Mouse (Mus musculus) forebrain, embryonic 12.5 days (tissue): ENCODE results near the gene Phf13. TPM values are rescaled to one million over a fixed set of nuclear protein-coding genes. Genes with fewer than 3 reads are reported as not detected.
A peak's percentile ranks its signal among the peaks of the same experiment; 100 is the strongest.

Experiments
- ATAC-seq: fragments of 200-750 bp; cut with Nextera tagmentation; 2 replicates; pipeline ENCODE4 v1.8.0; 2017; ENCODE audit warnings: moderate TSS enrichment; ENCODE audit not compliant: low FRiP score
- H3K27ac ChIP-seq: fragments of 300-500 bp; sonication (generic); 2 replicates; pipeline ENCODE4 v1.5.1; 2016; ENCODE audit warnings: mild to moderate bottlenecking
- H3K27me3 ChIP-seq: fragments of 300-500 bp; sonication (generic); 2 replicates; pipeline ENCODE4 v1.6.1; 2016; ENCODE audit warnings: mild to moderate bottlenecking
- H3K36me3 ChIP-seq: fragments of 300-500 bp; sonication (generic); replicated peaks from 2 replicates; pipeline ENCODE4 v1.6.1; 2016; ENCODE audit warnings: mild to moderate bottlenecking
- H3K4me1 ChIP-seq: fragments of 300-500 bp; sonication (generic); 2 replicates; pipeline ENCODE4 v1.6.1; 2016
- H3K4me2 ChIP-seq: fragments of 300-500 bp; sonication (generic); 2 replicates; pipeline ENCODE4 v1.6.1; 2016; ENCODE audit warnings: mild to moderate bottlenecking, moderate library complexity
- H3K4me3 ChIP-seq: fragments of 300-500 bp; sonication (generic); replicated peaks from 2 replicates; pipeline ENCODE4 v1.5.1; 2016; ENCODE audit warnings: mild to moderate bottlenecking
- H3K9ac ChIP-seq: fragments of 300-500 bp; sonication (generic); 2 replicates; pipeline ENCODE4 v1.6.1; 2016; ENCODE audit warnings: mild to moderate bottlenecking
- H3K9me3 ChIP-seq: fragments of 300-500 bp; sonication (generic); 2 replicates; pipeline ENCODE4 v1.6.1; 2016
- WGBS: fragments of 180-500 bp; shearing (Covaris S2); methylation state at CpG from one replicate; pipeline ENCODE4 v1.1.7; 2016; 5-methylcytosine and 5-hydroxymethylcytosine counted together
- polyA plus RNA-seq: library from polyadenylated mRNA; unstranded; fragments of >200 nt; fragmentation: Nextera tagmentation; extraction: Ambion mirVana; gene quantifications from 2 replicates; pipeline ENCODE4 v1.2.1, GENCODE M21; 2016

Phf13 gene
- polyA plus RNA-seq, 1 experiment from 2014 or later = 27.4 TPM

- no peak for ATAC-seq
- H3K9ac ChIP-seq = no peak overlapping the region
- H3K27me3 ChIP-seq = no peaks in the 10 kb centered on the region
- 31% methylated on average over 9 of the region's 9 CpGs for WGBS
- peaks cover 43% of the 10 kb centered on the region for H3K36me3 ChIP-seq
- H3K27ac ChIP-seq = peak overlapping the region; percentile 8; the same call in 1 of the 2 replicates
- H3K4me2 ChIP-seq = no peak overlapping the region
- no peaks in the 10 kb centered on the region for H3K9me3 ChIP-seq
- no peak overlapping the region for H3K4me3 ChIP-seq
- H3K4me1 ChIP-seq = peaks cover 38% of the 10 kb centered on the region
Observed at GRCm38 (mm10) chr4:151983560-151983959, 12.5 kb downstream of the Phf13 start.

GRCm38 (mm10) chr4:151983043-151983442 lies 13.0 kb downstream of the Phf13 start:
- no peaks in the 10 kb centered on the region for H3K27me3 ChIP-seq
- H3K4me1 ChIP-seq = peaks cover 35% of the 10 kb centered on the region
- H3K4me2 ChIP-seq = no peak overlapping the region
- H3K4me3 ChIP-seq = no peak overlapping the region
- no peak overlapping the region for H3K9ac ChIP-seq
- WGBS = 60% methylated on average over 17 of the region's 17 CpGs
- peaks cover 46% of the 10 kb centered on the region for H3K36me3 ChIP-seq
- no peaks in the 10 kb centered on the region for H3K9me3 ChIP-seq
- peak overlapping the region; percentile 8; the same call in 1 of the 2 replicates for H3K27ac ChIP-seq
- ATAC-seq = no peak

- H3K4me1 ChIP-seq = peaks cover 21% of the 10 kb centered on the region
- 13% methylated on average over 5 of the region's 5 CpGs for WGBS
- H3K36me3 ChIP-seq = peaks cover 57% of the 10 kb centered on the region
- no peaks in the 10 kb centered on the region for H3K9me3 ChIP-seq
- H3K4me2 ChIP-seq = no peak overlapping the region
- no peak overlapping the region for H3K27ac ChIP-seq
- H3K9ac ChIP-seq = no peak overlapping the region
- peak; percentile 62 for ATAC-seq
- no peaks in the 10 kb centered on the region for H3K27me3 ChIP-seq
- no peak overlapping the region for H3K4me3 ChIP-seq
Observed at GRCm38 (mm10) chr4:151981363-151981762, 14.7 kb downstream of the Phf13 start.

GRCm38 (mm10) chr4:151980699-151981098 lies 15.4 kb downstream of the Phf13 start:
- peaks cover 15% of the 10 kb centered on the region for H3K4me1 ChIP-seq
- H3K4me2 ChIP-seq = no peak overlapping the region
- ATAC-seq = no peak
- H3K27me3 ChIP-seq = no peaks in the 10 kb centered on the region
- H3K9ac ChIP-seq = no peak overlapping the region
- WGBS = 78% methylated on average over 8 of the region's 8 CpGs
- no peak overlapping the region for H3K4me3 ChIP-seq
- H3K36me3 ChIP-seq = peaks cover 60% of the 10 kb centered on the region
- H3K9me3 ChIP-seq = no peaks in the 10 kb centered on the region
- no peak overlapping the region for H3K27ac ChIP-seq

GRCm38 (mm10) chr4:151977748-151978147 lies 18.3 kb downstream of the Phf13 start:
- peak; percentile 9; the same call in 1 of the 2 replicates for ATAC-seq
- H3K9ac ChIP-seq = no peak overlapping the region
- H3K36me3 ChIP-seq = peaks cover 75% of the 10 kb centered on the region
- H3K27ac ChIP-seq = no peak overlapping the region
- peaks cover 6% of the 10 kb centered on the region; the same call in 1 of the 2 replicates for H3K9me3 ChIP-seq
- H3K4me1 ChIP-seq = peaks cover 4% of the 10 kb centered on the region
- no peaks in the 10 kb centered on the region for H3K27me3 ChIP-seq
- H3K4me2 ChIP-seq = no peak overlapping the region
- 49% methylated on average over 10 of the region's 10 CpGs for WGBS
- H3K4me3 ChIP-seq = no peak overlapping the region

GRCm38 (mm10) chr4:151975441-151975840 lies 20.6 kb downstream of the Phf13 start:
- peaks cover 75% of the 10 kb centered on the region for H3K36me3 ChIP-seq
- no peak overlapping the region for H3K9ac ChIP-seq
- H3K27ac ChIP-seq = no peak overlapping the region
- H3K4me3 ChIP-seq = no peak overlapping the region
- H3K27me3 ChIP-seq = no peaks in the 10 kb centered on the region
- ATAC-seq = no peak
- 91% methylated on average over 3 of the region's 3 CpGs for WGBS
- peaks cover 6% of the 10 kb centered on the region; the same call in 1 of the 2 replicates for H3K9me3 ChIP-seq
- no peaks in the 10 kb centered on the region for H3K4me1 ChIP-seq
- no peak overlapping the region for H3K4me2 ChIP-seq

- Histone ChIP-seq H3K36me3 (peaks cover 78% of the 10 kb centered on the region), H3K27ac (no peak overlapping the region), H3K9ac (no peak overlapping the region), H3K4me2 (no peak overlapping the region), H3K9me3 (peaks cover 6% of the 10 kb centered on the region; the same call in 1 of the 2 replicates), H3K4me3 (no peak overlapping the region), H3K4me1 (no peaks in the 10 kb centered on the region), H3K27me3 (no peaks in the 10 kb centered on the region)
- no peak for ATAC-seq
- 69% methylated on average over 10 of the region's 10 CpGs for WGBS
Observed at GRCm38 (mm10) chr4:151972221-151972967, 23.7 kb downstream of the Phf13 start.

GRCm38 (mm10) chr4:151968204-151968921 lies 27.7 kb downstream of the Phf13 start:
- no peak for ATAC-seq
- 89% methylated on average over 26 of the region's 26 CpGs for WGBS

GRCm38 (mm10) chr4:151962817-151963216 lies 33.2 kb downstream of the Phf13 start:
- WGBS = 90% methylated on average over 3 of the region's 3 CpGs
- Histone ChIP-seq H3K4me1 (no peaks in the 10 kb centered on the region), H3K27me3 (no peaks in the 10 kb centered on the region), H3K9ac (no peak overlapping the region), H3K27ac (no peak overlapping the region), H3K4me3 (no peak overlapping the region), H3K9me3 (no peaks in the 10 kb centered on the region), H3K36me3 (peaks cover 77% of the 10 kb centered on the region), H3K4me2 (no peak overlapping the region)
- ATAC-seq = no peak

More at GRCm38 (mm10) chr4:151968204-151968921, 27.7 kb downstream of the Phf13 start:
- Histone ChIP-seq H3K4me1 (no peaks in the 10 kb centered on the region), H3K4me3 (no peak overlapping the region), H3K27ac (peak overlapping the region; percentile 21; the same call in 1 of the 2 replicates), H3K9me3 (no peaks in the 10 kb centered on the region), H3K4me2 (no peak overlapping the region), H3K36me3 (peaks cover 70% of the 10 kb centered on the region), H3K9ac (no peak overlapping the region), H3K27me3 (no peaks in the 10 kb centered on the region)

- H3K9me3 ChIP-seq = no peaks in the 10 kb centered on the region
- H3K27ac ChIP-seq = no peak overlapping the region
- peaks cover 84% of the 10 kb centered on the region for H3K36me3 ChIP-seq
- no peak overlapping the region for H3K4me2 ChIP-seq
- no peaks in the 10 kb centered on the region for H3K4me1 ChIP-seq
- ATAC-seq = no peak
- 87% methylated on average over 3 of the region's 3 CpGs for WGBS
- H3K27me3 ChIP-seq = no peaks in the 10 kb centered on the region
- H3K9ac ChIP-seq = no peak overlapping the region
- no peak overlapping the region for H3K4me3 ChIP-seq
Observed at GRCm38 (mm10) chr4:151960513-151960854, 35.6 kb downstream of the Phf13 start.

GRCm38 (mm10) chr4:151959849-151960512 lies 36.1 kb downstream of the Phf13 start:
- no peaks in the 10 kb centered on the region for H3K4me1 ChIP-seq
- peaks cover 82% of the 10 kb centered on the region for H3K36me3 ChIP-seq
- no peaks in the 10 kb centered on the region for H3K27me3 ChIP-seq
- no peaks in the 10 kb centered on the region for H3K9me3 ChIP-seq
- H3K9ac ChIP-seq = no peak overlapping the region
- ATAC-seq = no peak
- H3K27ac ChIP-seq = no peak overlapping the region
- no peak overlapping the region for H3K4me2 ChIP-seq
- H3K4me3 ChIP-seq = no peak overlapping the region
- 88% methylated on average over 11 of the region's 11 CpGs for WGBS

GRCm38 (mm10) chr4:151957584-151958315 lies 38.3 kb downstream of the Phf13 start:
- WGBS = 92% methylated on average over 9 of the region's 9 CpGs
- no peak overlapping the region for H3K27ac ChIP-seq

More at GRCm38 (mm10) chr4:151957584-151958315, 38.3 kb downstream of the Phf13 start:
- H3K36me3 ChIP-seq = peaks cover 82% of the 10 kb centered on the region
- no peaks in the 10 kb centered on the region for H3K27me3 ChIP-seq
- H3K4me1 ChIP-seq = no peaks in the 10 kb centered on the region
- no peak overlapping the region for H3K9ac ChIP-seq
- H3K4me3 ChIP-seq = no peak overlapping the region
- H3K4me2 ChIP-seq = no peak overlapping the region
- no peak for ATAC-seq
- H3K9me3 ChIP-seq = no peaks in the 10 kb centered on the region
